Mouse (Mus musculus): ENCODE results near the gene Tlr9.

Tlr9 gene

DNA sequence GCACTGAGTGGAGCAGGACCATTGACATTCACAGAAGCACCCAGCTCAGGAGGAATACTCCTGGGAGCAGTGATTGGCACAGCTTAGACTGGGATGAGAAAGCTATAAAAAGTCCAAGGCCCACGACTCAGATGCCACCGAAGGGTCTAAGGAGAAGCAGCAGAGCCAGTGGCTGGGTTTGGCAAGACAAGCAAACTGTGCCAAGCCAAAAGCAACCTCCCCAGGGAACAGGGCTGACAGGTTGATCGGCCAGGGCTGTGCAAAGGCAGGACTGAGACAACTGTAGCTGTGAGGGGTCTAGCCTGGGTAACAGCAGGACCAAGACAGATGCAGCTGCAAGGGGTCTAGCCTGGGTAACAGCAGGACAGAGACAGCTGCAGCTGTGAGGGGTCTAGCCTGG lies 10.6 kb downstream of the Tlr9 start:
- DNase-seq (ENCODE audit: low read depth) = no peak

DNA sequence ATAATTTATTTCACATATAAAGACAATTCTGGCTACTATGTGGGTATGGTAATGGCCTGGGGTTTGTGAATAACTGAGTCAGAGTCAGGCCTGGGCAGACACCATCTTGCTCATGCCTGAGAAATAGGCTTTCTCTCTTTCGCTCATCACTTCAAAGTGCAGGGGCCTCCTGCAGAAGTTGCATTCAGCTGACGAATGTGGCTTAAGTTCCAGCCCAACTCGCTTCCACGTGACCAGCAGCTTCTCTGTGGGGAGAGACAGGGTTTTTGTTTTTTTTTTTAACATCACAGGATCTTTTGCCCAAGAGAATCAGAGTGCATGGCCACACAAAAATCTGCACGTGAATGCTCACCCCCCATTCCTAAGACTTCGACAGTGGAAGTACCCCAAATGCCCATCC lies 11.6 kb downstream of the Tlr9 start:
- DNase-seq (ENCODE audit: low read depth) = no peak

DNA sequence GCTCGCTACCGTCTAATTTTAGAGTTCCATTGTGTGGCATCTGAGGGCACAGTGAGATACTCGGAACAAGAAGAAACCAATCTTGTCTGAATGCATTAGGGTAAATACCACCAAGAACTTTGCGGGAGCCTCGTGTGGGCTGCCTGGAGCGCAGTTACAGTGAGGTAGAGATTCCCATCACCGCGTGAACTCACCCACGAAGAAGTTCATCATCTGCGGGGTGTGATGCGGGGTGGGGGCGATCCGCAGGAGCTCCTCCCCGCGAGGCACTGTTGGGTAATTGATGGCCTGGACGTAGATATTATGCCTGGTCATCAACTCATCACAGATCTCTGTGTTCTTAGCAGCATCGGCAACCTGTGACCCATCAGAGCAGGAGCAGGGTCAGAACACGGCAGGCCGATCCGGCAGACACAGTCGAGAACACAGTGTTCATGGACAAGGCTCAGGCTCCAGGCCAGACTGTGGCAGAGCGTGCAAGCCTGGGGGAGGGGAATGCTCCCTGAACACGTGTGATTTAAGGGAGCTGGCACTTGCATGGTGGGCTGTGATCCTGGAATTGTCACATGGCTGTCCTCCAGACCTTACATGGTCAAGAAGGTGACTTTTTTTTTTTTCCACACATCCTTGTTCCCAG lies 12.9 kb downstream of the Tlr9 start:
- no peak for DNase-seq (ENCODE audit: low read depth)

DNA sequence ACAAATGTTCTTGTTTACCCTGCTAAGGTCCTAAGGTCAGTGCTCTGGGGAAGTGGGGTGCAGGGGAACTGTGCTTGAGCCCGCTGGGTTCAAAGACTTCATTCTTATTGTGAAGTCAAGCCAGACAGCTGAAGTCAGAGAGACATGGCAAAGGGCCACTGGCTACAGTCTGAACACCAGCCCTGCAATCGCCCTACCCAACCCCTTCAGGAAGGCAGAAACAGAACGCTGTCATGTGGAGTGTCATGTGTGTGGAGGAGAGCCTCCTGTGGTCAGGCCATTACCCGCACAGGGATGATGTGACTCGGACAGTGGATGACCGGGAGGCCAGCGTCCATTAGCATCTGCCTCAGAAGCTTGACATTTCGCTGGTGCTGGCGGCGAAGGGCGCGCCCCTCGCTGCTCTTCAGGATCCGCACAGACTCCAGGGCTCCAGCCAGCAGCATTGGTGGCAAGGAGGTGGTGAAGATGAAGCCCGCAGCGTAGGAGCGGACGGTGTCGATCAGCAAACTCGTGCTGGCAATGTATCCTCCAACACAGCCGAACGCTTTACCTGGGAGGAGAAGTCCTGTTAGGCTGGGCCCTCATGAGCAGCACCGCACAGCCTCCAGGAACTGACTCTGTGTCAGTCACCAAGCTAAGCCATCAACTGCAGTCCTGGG lies 13.9 kb downstream of the Tlr9 start:
- DNase-seq (ENCODE audit: low read depth) = no peak

DNA sequence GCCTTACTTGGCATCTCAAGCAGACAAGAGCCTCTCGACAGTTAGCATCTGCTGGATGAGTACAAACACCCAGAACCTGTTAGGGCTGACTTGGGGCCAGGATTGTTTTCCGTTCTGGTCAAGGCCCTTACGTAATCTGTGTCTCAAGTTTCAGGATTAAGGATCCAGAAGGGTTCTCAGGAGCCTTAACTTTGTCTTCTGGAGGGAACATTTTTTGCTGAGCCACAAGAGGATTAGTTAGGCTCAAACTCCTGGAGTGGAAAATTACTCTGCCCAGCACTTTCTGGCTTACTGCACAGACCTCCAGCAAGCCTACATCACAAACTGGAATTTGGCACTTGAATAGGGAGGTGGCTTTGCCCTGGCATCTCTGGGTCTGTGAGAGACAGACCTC lies 14.4 kb downstream of the Tlr9 start:
- DNase-seq (ENCODE audit: low read depth) = no peak

DNA sequence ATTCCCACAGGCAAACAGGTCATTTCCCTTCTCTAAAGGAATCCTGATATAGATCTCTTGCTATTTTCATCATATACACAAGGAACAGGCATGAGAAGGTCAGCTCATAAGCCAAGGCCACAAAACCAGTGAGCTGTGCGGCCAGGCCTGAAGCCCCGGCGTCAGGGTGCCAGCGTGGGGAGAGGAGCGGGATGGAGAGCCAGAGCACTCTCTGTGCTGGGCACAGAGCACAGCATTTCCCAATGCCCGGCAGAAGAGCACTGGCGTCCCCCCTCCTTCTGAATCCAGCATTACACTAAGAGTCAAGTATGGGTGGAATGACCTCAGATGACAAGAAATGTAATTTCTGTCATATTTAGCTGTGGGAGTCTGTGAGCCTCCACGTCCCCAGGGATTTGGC lies 15.0 kb downstream of the Tlr9 start:
- DNase-seq (ENCODE audit: low read depth) = no peak

DNA sequence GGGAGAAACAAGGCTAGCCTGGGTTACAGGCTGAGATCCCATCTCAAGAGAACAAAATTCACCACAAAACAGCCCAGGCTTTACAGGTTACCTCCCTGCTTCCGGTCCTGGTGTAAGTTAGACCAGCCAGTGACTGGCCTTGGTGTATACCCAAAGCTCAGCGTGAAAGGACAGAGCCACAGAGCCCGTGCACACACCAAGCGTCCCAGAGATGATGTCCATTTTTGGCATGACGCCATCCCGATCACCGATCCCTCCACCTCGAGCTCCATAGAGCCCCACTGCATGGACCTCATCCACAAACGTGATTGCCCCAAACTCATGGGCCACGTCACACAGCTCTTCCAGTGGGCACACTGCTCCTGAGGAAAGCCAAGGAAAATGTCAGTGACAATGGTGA lies 15.5 kb downstream of the Tlr9 start:
- DNase-seq (ENCODE audit: low read depth) = no peak

DNA sequence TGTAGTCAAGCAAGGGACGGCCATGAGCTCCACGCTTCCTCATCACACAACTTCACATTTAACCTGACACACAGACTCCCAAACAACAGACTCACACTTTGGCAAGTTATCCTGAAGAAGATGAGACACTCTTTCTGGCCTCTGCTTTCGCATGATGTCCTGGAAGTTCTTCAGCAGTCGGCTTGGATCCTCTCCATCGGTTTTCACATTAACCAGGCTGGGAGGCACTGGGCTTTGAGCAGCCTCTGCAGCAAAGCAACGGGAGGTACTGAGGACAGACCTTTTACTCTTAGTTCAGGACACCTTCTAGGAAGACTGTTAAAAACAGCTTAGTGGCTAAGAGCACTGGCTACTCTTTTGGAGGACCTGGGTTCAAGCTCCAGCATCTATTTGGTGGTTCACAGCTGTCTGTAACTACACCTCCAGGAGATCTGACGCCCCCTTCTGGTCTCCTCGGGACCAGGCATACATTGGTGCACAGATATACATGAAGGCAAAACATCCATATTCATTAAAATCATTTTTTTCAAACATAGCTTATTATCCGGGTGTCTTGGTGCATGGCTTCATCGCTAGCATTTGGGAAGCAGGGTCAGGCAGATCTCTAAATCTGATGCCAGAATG lies 19.3 kb downstream of the Tlr9 start:
- no peak for DNase-seq (ENCODE audit: low read depth)

DNA sequence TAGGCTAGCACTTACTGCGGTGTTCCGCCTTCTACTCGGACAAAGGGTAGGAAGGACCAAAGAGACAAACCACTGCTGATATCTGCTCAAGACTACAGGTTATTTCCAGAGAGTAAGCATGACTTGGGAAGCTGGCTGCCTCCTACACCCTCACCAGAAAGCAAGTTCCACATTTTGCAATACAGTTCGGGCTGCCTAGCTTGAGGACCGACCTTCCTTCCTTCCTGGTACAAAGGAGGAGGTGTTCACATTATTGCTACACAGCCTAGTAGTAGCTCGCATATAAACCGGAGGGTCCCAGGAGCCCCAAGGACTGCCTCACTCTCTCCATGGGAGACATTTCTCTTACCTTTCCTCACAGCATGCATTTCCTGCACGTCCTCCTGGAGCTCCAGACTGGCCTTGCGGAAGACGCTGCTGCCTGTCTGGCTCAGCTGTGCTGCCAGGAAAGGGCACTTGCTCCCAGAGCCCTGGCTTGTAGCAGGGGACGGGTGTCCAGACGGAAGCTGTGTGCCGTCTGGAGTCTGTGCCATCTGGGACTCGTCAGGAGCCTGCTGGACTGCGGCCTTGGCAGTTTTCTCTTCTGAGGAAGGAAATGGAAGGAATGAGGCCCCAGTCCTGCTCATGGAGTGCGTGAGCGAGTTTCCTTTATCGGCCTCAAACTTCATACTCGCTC lies 20.6 kb downstream of the Tlr9 start:
- no peak for DNase-seq (ENCODE audit: low read depth)

DNA sequence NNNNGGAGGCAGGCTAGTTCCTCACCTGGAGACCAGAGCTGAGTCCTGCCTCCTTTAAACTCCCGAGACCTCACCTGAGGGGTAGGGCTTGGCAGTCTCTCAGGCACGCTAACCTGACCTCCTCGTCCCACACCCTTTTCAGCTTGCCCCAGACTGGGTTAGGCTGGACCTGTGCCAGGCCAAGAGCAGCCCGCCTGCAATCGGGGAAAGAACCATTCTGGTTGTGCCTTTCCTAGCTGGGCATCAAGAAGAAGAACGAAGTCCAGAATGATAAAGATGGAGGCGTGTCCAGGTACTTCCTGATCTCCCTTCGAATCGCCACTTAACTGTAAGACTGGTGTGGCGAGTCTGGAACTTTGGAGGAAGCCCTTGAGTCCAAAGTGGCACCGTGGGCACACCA lies 27.2 kb downstream of the Tlr9 start:
- DNase-seq (ENCODE audit: low read depth) = no peak

DNA sequence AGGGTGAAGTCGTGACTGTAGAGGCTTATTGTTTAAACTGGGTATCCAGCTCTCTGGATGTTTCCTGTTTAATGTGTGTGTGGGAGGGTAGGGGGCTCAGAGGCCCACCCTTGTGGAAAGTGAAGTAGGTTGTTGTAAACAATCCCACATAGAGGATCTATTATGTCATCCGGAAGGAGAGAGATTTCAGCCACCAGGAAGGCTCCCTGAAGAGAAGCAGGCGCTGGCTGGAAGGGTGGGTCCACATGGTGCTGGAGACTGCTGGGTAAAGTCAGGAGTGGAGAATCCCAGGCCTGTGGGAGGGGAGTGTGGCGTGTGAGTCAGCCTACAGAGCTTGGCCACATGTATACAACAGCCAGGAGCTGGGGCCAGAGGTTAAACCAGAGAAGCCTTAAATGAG lies 27.8 kb downstream of the Tlr9 start:
- DNase-seq (ENCODE audit: low read depth) = no peak

DNA sequence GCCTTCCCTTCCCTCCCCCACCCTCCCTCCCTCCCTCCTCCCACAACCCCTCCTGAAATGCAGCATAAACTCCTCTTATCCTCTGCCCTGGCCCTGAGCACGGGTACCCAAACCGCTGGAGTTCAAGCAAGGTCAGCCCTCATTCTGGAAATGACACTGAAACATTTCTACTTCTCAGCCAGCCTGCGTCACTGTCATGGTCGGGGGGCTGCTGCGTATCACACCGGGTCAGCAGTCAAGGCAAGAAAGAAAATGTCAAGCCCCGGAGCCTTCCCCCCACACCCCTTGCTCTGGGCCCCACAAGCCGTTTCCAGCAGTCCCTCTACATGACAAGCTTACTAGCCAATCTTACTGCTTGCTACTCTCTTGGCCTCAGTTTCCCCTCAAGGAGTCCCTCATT lies 28.7 kb downstream of the Tlr9 start:
- DNase-seq (ENCODE audit: low read depth) = no peak

DNA sequence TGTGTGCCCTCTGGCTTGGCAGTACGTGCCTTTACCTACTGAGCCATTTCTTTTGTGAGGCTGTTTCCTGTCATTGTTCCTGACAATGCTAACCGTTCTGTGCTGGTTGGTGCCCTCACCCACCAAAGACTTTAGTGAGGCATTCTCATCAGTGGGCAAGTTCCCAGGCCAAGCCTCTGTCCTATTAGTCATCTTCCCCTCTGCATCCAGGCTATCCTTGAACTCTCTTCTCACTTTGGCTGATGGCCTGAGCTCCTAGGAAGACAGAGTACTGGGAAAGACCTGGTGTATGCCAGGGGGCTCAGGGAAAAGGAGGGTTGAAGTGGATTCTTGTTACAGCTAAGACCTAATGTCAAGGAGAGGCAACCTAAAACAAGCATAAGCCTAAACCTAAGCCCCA lies 31.6 kb downstream of the Tlr9 start:
- DNase-seq (ENCODE audit: low read depth) = no peak

DNA sequence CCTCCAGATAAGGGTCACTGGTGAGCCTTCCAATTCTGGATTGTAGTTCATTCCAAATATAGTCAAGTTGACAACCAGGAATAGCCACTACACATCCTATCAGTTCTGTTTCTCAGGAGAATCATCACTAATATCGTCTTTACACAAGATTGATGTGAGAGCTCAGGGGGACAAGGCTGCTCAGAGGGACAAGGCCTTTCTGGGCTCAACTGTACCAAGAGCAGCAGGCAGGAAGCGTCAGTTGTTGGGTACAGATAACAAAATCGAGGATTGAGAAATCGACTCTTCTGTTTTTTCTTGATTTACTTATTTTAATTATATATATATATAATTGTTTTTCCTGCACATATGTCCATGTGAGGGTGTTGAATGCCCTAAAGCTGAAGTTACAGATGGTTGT lies 36.0 kb downstream of the Tlr9 start:
- no peak for DNase-seq (ENCODE audit: low read depth)

DNA sequence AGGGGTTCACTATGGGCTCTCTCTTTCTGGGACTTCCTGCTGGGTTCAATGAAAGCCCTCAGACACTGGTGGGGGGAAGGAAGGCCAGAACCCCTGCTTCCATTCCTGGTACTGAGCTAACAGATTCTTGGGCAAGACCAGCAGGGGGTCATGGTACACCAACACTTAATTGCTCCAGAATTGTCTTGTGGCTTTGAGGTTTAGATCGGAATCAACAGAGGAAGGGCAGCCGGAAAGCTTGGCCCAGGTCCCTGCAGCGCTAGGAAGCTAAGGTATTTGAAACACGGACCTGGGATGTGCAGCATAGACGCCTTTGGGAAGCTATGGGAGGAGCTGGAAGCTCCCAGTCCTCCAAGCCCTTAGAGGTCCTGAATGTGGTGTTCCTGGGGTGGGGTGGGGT lies 36.6 kb downstream of the Tlr9 start:
- no peak for DNase-seq (ENCODE audit: low read depth)

DNA sequence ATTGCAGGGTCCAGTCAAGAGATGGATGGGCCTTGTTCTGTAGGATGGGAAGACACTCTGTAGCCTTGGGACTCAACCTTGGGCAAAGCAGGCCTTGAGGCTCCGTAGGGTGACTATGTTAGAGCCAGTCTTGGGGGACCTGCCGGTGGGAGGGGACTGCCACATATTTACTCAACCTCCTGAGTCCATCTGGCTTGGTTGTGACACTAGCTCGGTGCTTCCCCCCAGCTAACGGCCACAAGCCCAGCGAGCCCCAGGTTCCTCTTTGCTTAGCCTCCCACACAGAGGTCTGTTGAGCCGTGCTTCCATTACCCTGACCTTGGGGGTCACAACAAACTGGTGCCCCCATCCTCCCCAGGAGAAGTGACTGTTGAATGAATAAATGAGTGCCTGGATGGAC lies 38.7 kb downstream of the Tlr9 start:
- DNase-seq (ENCODE audit: low read depth) = no peak

DNA sequence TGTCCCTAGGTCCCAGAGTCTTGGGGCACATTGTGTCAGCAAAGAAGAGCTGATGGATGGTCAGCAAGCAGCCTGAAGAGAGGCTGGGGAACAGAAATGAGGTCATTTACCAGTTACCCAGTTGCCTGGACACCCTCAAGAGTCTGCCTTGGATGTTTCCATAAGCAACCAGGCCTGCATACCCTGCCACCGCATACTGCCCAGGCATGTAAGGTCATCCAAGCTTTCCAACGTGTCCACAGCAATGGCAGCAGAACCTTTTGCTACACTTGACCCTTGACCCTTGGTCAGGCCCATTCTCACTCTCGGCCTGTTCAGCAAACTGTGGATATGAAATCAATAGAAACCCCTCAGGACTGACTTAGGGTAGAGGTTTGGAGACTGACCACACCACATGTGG lies 39.1 kb downstream of the Tlr9 start:
- no peak for DNase-seq (ENCODE audit: low read depth)

DNA sequence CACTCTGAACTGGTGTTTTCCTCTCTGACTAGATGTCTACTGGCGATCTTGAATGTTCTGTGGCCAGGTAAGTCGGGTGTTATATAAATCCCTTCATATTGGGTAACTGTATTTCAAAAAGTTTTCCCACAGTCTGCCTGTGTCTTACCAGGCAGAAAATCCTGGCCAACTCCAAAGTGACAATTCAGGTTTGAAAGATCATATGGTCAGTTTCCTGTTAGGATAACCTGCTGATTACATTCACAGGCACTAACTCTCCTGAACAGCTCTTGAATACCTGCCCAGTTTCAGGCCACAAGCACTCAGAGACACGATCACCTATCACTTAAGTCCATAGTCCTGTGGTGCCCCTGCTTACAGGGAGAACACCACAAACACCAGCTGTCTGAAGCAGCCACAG lies 39.7 kb downstream of the Tlr9 start:
- no peak for DNase-seq (ENCODE audit: low read depth)

DNA sequence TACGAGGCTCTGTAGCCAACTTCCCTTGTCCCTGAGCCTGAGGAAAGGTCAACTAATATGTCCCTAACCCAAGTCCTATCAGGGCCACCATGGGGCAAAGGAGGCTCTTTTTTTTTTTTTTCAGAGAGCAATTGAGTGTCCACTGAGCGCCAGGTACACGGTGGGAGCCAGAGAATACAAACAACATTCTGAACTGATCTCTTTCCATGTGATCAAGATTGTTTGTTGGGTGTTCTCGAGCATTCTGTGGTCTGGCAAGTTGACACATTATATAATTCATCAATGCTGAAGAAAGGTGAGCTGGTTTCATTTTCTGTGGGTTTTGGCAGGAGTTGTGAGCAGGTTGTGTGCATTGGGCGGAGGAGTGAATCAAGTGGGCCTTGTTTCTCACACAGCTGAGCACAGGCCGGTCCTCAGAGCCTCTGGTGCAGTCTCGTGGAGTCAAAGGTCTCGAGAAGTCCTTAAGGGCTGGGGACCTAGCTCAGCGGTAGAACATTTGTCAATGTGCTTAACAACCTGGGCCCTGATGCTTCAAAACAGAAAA lies 41.1 kb downstream of the Tlr9 start:
- no peak for DNase-seq (ENCODE audit: low read depth)

DNA sequence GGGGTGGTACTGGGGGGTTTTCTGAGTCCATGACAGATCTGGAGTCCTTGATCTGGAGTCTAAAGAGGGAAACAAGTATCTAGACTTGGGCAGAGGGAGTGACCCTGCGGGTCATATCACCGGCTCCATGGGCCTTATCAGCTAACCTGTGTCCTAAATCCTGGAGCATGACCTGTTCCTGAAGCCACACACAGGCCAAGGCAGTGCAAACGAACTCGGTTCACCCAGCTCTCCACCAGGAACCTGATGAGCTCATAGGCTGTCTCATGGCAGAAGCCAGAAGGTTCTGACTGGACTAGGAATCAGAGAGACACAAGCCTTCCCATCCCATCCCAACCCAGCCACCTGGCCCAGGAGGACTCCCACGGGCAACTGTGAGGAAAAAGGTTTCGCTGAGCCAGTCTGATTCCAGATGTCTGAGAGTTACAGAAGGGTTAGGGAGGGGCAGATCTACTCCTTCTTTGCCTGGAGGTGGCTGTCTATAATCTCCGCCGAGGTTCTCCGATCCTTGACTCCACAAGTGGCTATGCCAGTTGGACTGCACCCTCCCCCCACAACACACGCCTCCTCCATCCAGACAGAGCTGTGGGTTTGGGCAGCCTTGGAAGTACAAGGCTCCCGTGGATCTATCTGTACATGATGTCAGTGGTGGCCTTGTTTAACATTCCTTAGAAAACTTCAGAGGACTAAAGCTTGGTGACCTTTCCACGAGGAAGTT lies 43.1 kb downstream of the Tlr9 start:
- no peak for DNase-seq (ENCODE audit: low read depth)

DNA sequence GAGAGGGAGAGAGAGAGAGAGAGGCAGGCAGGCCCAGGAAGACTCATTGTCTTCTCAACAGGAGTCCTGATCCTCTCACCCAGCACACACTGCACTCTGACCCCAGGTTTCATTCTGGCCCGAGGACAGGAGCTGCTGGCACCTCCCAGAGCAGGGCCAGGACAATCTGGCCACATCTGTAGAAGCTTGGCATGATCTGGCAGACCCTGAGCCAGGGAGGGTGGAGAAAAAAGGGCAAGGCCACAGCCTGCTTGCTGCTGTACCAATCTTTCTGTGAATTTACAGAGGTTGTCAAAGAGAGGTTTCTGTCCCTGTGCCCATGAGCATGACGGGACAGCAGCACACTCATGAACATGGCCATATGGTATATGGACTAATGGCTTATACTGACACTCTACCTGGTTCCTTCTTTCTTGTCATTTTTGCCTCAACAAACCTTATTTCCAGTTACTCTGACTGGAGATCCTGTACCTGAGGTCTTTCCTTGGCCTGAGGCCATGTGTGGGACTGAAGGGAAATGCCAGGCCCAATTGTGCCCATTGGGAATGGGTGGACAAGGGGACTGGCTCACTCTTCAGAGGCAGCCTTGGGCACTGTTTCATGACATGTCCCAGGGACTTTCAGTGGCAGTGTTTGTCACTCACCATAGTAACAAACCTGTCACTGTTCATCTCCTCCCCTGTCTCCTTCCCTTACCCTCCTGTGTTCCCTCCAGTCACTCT lies 44.7 kb downstream of the Tlr9 start:
- no peak for DNase-seq (ENCODE audit: low read depth)

DNA sequence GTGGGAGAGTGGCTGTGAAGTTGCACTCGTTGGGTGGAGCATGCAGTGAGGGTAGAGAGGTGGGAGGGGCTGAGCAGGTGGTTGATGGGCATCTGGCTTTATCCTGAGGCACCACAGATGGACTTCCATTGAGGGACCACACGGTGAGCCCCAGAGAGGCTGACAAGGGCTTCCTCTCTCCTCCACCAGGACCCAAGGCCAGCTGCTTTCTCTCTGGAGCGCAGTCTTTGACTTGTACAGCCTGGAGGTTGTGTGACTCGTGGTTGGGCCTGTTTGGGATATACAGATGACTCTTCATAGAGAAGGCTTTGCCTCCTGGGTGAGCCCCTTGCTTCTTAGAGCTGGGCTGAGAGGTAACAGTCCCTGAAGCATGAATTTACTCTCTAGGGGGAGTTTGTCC lies 46.0 kb downstream of the Tlr9 start:
- no peak for DNase-seq (ENCODE audit: low read depth)
